Mouse (Mus musculus): ENCODE data around the gene Dcaf1. TPM values are rescaled to one million over a fixed set of nuclear protein-coding genes. Genes with fewer than 3 reads are reported as not detected.

The Dcaf1 gene
- polyA plus RNA-seq, 1 experiment from 2014 or later: 19.4 TPM

DNA sequence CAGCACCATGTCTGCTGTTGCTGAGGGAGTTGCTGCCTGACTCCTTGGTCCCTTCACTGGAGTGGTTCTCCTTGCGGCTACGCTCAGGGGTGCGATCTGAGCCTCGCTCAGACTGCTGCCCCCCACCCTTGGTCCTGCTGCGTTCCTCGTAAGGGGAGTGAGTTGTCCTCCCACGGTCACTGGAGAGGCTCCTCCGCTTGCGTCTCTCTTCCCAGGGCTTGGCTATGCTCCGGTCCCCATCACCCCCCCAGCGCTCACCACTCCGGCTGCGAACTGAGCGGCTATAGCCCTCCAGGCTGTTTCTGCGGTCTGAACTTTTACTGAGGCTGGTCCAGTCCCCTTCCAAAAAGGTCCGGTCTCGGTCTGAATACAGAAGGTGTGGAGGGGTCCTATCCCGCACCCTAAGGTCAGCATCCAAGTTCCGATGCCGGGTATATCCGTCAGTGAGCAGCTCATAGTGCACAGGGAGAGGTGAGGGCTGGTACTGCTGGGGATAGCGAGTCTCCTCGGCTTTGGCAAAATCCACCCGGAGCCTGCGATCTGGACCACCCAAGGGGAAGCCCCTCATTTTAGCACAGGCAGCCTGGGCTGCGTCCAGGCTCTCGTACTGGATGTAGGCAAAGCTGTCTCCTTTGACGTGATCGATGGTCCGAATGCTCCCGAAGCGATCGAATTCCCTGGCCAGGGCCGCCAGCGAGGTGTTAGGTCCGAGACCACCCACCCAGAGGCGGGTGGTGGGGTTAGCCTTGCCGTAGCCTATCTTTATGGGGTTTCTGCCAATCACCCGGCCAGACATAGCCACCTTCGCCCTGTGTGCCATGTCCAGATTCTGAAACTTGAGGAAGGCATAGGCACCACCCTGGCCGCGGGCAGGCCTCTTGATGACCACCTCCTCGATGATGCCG, 63.6 kb downstream of the Dcaf1 start:
- WGBS: 9% methylated on average over 44 of the region's 44 CpGs
- peak overlapping the region; percentile 99 for H3K4me2 ChIP-seq (ENCODE audit: low read depth, low read length)
- peaks cover 49% of the 10 kb centered on the region for H3K4me1 ChIP-seq (replicated peaks; ENCODE audit: control insufficient read depth, insufficient read depth, low read length)
- peaks cover 39% of the 10 kb centered on the region for H3K36me3 ChIP-seq (ENCODE audit: control insufficient read depth, insufficient read depth, low read length)
- H3K27ac ChIP-seq (ENCODE audit: low read length): no peak overlapping the region
- no peak for ATAC-seq (ENCODE audit: low read depth)
- H3K4me3 ChIP-seq (ENCODE audit: low read length): peak overlapping the region; percentile 86
- no peaks in the 10 kb centered on the region for H3K27me3 ChIP-seq (ENCODE audit: control insufficient read depth, insufficient read depth, low read depth, low read length)
- H3K9ac ChIP-seq (ENCODE audit: low read length): peak overlapping the region; percentile 96
- H3K9me3 ChIP-seq (ENCODE audit: control insufficient read depth, low read length): no peaks in the 10 kb centered on the region

GRCm38 (mm10) chr9:106885901-106886731, 64.4 kb downstream of the Dcaf1 start:
- Histone ChIP-seq H3K27me3 (ENCODE audit: control insufficient read depth, insufficient read depth, low read depth, low read length) (no peaks in the 10 kb centered on the region), H3K9me3 (ENCODE audit: control insufficient read depth, low read length) (no peaks in the 10 kb centered on the region), H3K9ac (ENCODE audit: low read length) (peak overlapping the region; percentile 96), H3K4me3 (ENCODE audit: low read length) (peak overlapping the region; percentile 86), H3K36me3 (ENCODE audit: control insufficient read depth, insufficient read depth, low read length) (peaks cover 38% of the 10 kb centered on the region), H3K4me1 (replicated peaks; ENCODE audit: control insufficient read depth, insufficient read depth, low read length) (peaks cover 57% of the 10 kb centered on the region), H3K4me2 (ENCODE audit: low read depth, low read length) (peak overlapping the region; percentile 99), H3K27ac (ENCODE audit: low read length) (peak overlapping the region; percentile 80)
- peak; percentile 8; the same call in 1 of the 2 replicates for ATAC-seq (ENCODE audit: low read depth)
- WGBS: under 1% methylated on average over 84 of the region's 107 CpGs

GRCm38 (mm10) chr9:106886828-106887702, 65.4 kb downstream of the Dcaf1 start, which contains the start of gene Rbm15b:
Gene Rbm15b, minus strand, starts transcription at chr9:106887428.
- Histone ChIP-seq H3K4me1 (replicated peaks; ENCODE audit: control insufficient read depth, insufficient read depth, low read length) (peaks cover 57% of the 10 kb centered on the region), H3K9ac (ENCODE audit: low read length) (peak within 1 kb of the TSS; percentile 96), H3K27ac (ENCODE audit: low read length) (peak within 1 kb of the TSS; percentile 80), H3K4me2 (ENCODE audit: low read depth, low read length) (peak within 1 kb of the TSS; percentile 99), H3K27me3 (ENCODE audit: control insufficient read depth, insufficient read depth, low read depth, low read length) (no peaks in the 10 kb centered on the region), H3K9me3 (ENCODE audit: control insufficient read depth, low read length) (no peaks in the 10 kb centered on the region), H3K36me3 (ENCODE audit: control insufficient read depth, insufficient read depth, low read length) (peaks cover 32% of the 10 kb centered on the region), H3K4me3 (ENCODE audit: low read length) (peak within 1 kb of the TSS; percentile 86)
- peak; percentile 82 for ATAC-seq (ENCODE audit: low read depth)
- 4% methylated on average over 50 of the region's 101 CpGs for WGBS

- Histone ChIP-seq H3K36me3 (ENCODE audit: control insufficient read depth, insufficient read depth, low read length) (peaks cover 29% of the 10 kb centered on the region), H3K9me3 (ENCODE audit: control insufficient read depth, low read length) (no peaks in the 10 kb centered on the region), H3K4me3 (ENCODE audit: low read length) (no peak overlapping the region), H3K9ac (ENCODE audit: low read length) (no peak overlapping the region), H3K4me2 (ENCODE audit: low read depth, low read length) (no peak overlapping the region), H3K4me1 (replicated peaks; ENCODE audit: control insufficient read depth, insufficient read depth, low read length) (peaks cover 52% of the 10 kb centered on the region), H3K27me3 (ENCODE audit: control insufficient read depth, insufficient read depth, low read depth, low read length) (no peaks in the 10 kb centered on the region), H3K27ac (ENCODE audit: low read length) (no peak overlapping the region)
- WGBS: 89% methylated on average over 3 of the region's 3 CpGs
- no peak for ATAC-seq (ENCODE audit: low read depth)
Observed at GRCm38 (mm10) chr9:106888346-106888745, 66.7 kb downstream of the Dcaf1 start.

- Histone ChIP-seq H3K4me3 (ENCODE audit: low read length) (no peak overlapping the region), H3K27me3 (ENCODE audit: control insufficient read depth, insufficient read depth, low read depth, low read length) (no peaks in the 10 kb centered on the region), H3K9me3 (ENCODE audit: control insufficient read depth, low read length) (no peaks in the 10 kb centered on the region), H3K9ac (ENCODE audit: low read length) (no peak overlapping the region), H3K27ac (ENCODE audit: low read length) (no peak overlapping the region), H3K4me1 (replicated peaks; ENCODE audit: control insufficient read depth, insufficient read depth, low read length) (peaks cover 46% of the 10 kb centered on the region), H3K36me3 (ENCODE audit: control insufficient read depth, insufficient read depth, low read length) (peaks cover 29% of the 10 kb centered on the region), H3K4me2 (ENCODE audit: low read depth, low read length) (no peak overlapping the region)
- WGBS: 67% methylated on average over 9 of the region's 9 CpGs
- no peak for ATAC-seq (ENCODE audit: low read depth)
Observed at GRCm38 (mm10) chr9:106889321-106889720, 67.6 kb downstream of the Dcaf1 start.

GRCm38 (mm10) chr9:106890496-106891240, 69.0 kb downstream of the Dcaf1 start:
- peaks cover 27% of the 10 kb centered on the region for H3K36me3 ChIP-seq (ENCODE audit: control insufficient read depth, insufficient read depth, low read length)
- H3K27ac ChIP-seq (ENCODE audit: low read length): no peak overlapping the region
- peak overlapping the region; percentile 84 for H3K4me3 ChIP-seq (ENCODE audit: low read length)
- no peaks in the 10 kb centered on the region for H3K9me3 ChIP-seq (ENCODE audit: control insufficient read depth, low read length)
- ATAC-seq (ENCODE audit: low read depth): no peak
- 55% methylated on average over 8 of the region's 8 CpGs for WGBS
- H3K9ac ChIP-seq (ENCODE audit: low read length): peak overlapping the region; percentile 94
- peak overlapping the region; percentile 57 for H3K4me2 ChIP-seq (ENCODE audit: low read depth, low read length)
- H3K4me1 ChIP-seq (replicated peaks; ENCODE audit: control insufficient read depth, insufficient read depth, low read length): peaks cover 32% of the 10 kb centered on the region
- no peaks in the 10 kb centered on the region for H3K27me3 ChIP-seq (ENCODE audit: control insufficient read depth, insufficient read depth, low read depth, low read length)

- WGBS: under 1% methylated on average over 17 of the region's 17 CpGs
- Histone ChIP-seq H3K9ac (ENCODE audit: low read length) (peak overlapping the region; percentile 94), H3K27ac (ENCODE audit: low read length) (peak overlapping the region; percentile 86), H3K4me3 (ENCODE audit: low read length) (peak overlapping the region; percentile 84), H3K27me3 (ENCODE audit: control insufficient read depth, insufficient read depth, low read depth, low read length) (no peaks in the 10 kb centered on the region), H3K9me3 (ENCODE audit: control insufficient read depth, low read length) (no peaks in the 10 kb centered on the region), H3K4me2 (ENCODE audit: low read depth, low read length) (peak overlapping the region; percentile 57), H3K36me3 (ENCODE audit: control insufficient read depth, insufficient read depth, low read length) (peaks cover 27% of the 10 kb centered on the region), H3K4me1 (replicated peaks; ENCODE audit: control insufficient read depth, insufficient read depth, low read length) (peaks cover 29% of the 10 kb centered on the region)
- no peak for ATAC-seq (ENCODE audit: low read depth)
Observed at GRCm38 (mm10) chr9:106891341-106891741, 69.7 kb downstream of the Dcaf1 start.

- Histone ChIP-seq H3K4me2 (ENCODE audit: low read depth, low read length) (peak within 1 kb of the TSS; percentile 90), H3K27me3 (ENCODE audit: control insufficient read depth, insufficient read depth, low read depth, low read length) (no peaks in the 10 kb centered on the region), H3K27ac (ENCODE audit: low read length) (peak within 1 kb of the TSS; percentile 97), H3K4me1 (replicated peaks; ENCODE audit: control insufficient read depth, insufficient read depth, low read length) (peaks cover 29% of the 10 kb centered on the region), H3K4me3 (ENCODE audit: low read length) (peak within 1 kb of the TSS; percentile 84), H3K9ac (ENCODE audit: low read length) (peak within 1 kb of the TSS; percentile 94), H3K9me3 (ENCODE audit: control insufficient read depth, low read length) (no peaks in the 10 kb centered on the region), H3K36me3 (ENCODE audit: control insufficient read depth, insufficient read depth, low read length) (peaks cover 27% of the 10 kb centered on the region)
- ATAC-seq (ENCODE audit: low read depth): peak; percentile 98
- WGBS: under 1% methylated on average over 59 of the region's 59 CpGs
Observed at GRCm38 (mm10) chr9:106891829-106892551, 70.3 kb downstream of the Dcaf1 start, which contains the start of gene Manf. Gene Manf, minus strand, starts transcription at chr9:106891979.
